Mouse (Mus musculus): Measurements from ENCODE around the gene Gbx2.

The Gbx2 gene

GRCm38 (mm10) chr1:89931120-89931519, at the start of gene Gbx2:
Gene Gbx2 (minus strand): TSS chr1:89931179.
- DNase-seq (ENCODE audit: low read depth, low spot score): no peak

- no peak for DNase-seq (ENCODE audit: low read depth, low spot score)
Measured at GRCm38 (mm10) chr1:89977261-89977660, 46.3 kb upstream of the Gbx2 start.

- DNase-seq (ENCODE audit: low read depth, low spot score): no peak
Measured at GRCm38 (mm10) chr1:89976411-89976810, 45.4 kb upstream of the Gbx2 start.

GRCm38 (mm10) chr1:89974541-89974940, 43.6 kb upstream of the Gbx2 start:
- no peak for DNase-seq (ENCODE audit: low read depth, low spot score)

GRCm38 (mm10) chr1:89971848-89972247, 40.9 kb upstream of the Gbx2 start:
- no peak for DNase-seq (ENCODE audit: low read depth, low spot score)

- DNase-seq (ENCODE audit: low read depth, low spot score): no peak
Measured at GRCm38 (mm10) chr1:89969714-89970110, 38.7 kb upstream of the Gbx2 start.

GRCm38 (mm10) chr1:89969072-89969713, 38.2 kb upstream of the Gbx2 start:
- DNase-seq (ENCODE audit: low read depth, low spot score): no peak

- DNase-seq (ENCODE audit: low read depth, low spot score): no peak
Measured at GRCm38 (mm10) chr1:89968111-89968851, 37.3 kb upstream of the Gbx2 start.

- no peak for DNase-seq (ENCODE audit: low read depth, low spot score)
Measured at GRCm38 (mm10) chr1:89967585-89967984, 36.6 kb upstream of the Gbx2 start.

- no peak for DNase-seq (ENCODE audit: low read depth, low spot score)
Measured at GRCm38 (mm10) chr1:89964426-89964825, 33.4 kb upstream of the Gbx2 start.

- no peak for DNase-seq (ENCODE audit: low read depth, low spot score)
Measured at GRCm38 (mm10) chr1:89963296-89963695, 32.3 kb upstream of the Gbx2 start.

- DNase-seq (ENCODE audit: low read depth, low spot score): no peak
Measured at GRCm38 (mm10) chr1:89962092-89962491, 31.1 kb upstream of the Gbx2 start.

GRCm38 (mm10) chr1:89959393-89959792, 28.4 kb upstream of the Gbx2 start:
- DNase-seq (ENCODE audit: low read depth, low spot score): no peak

- DNase-seq (ENCODE audit: low read depth, low spot score): peak; percentile 50
Measured at GRCm38 (mm10) chr1:89943202-89943601, 12.2 kb upstream of the Gbx2 start.

- DNase-seq (ENCODE audit: low read depth, low spot score): no peak
Measured at GRCm38 (mm10) chr1:89942395-89942976, 11.5 kb upstream of the Gbx2 start.

- DNase-seq (ENCODE audit: low read depth, low spot score): no peak
Measured at GRCm38 (mm10) chr1:89941701-89942381, 10.9 kb upstream of the Gbx2 start.

GRCm38 (mm10) chr1:89940961-89941524, 10.1 kb upstream of the Gbx2 start:
- no peak for DNase-seq (ENCODE audit: low read depth, low spot score)

GRCm38 (mm10) chr1:89939981-89940726, 9.2 kb upstream of the Gbx2 start:
- DNase-seq (ENCODE audit: low read depth, low spot score): no peak

GRCm38 (mm10) chr1:89939596-89939960, 8.6 kb upstream of the Gbx2 start:
- no peak for DNase-seq (ENCODE audit: low read depth, low spot score)

- no peak for DNase-seq (ENCODE audit: low read depth, low spot score)
Measured at GRCm38 (mm10) chr1:89938884-89939595, 8.1 kb upstream of the Gbx2 start.

Measured in retina, adult 2 months (tissue).